ENCODE assay signal across 8 mouse cellular contexts in genomic region chr1:193173810-193174129, GRCm38 (mm10). TPM values are rescaled to one million over a fixed set of nuclear protein-coding genes. Genes with fewer than 3 reads are reported as not detected.
DNase-seq lines count a peak whose midpoint lies in the region; ATAC-seq and TF ChIP-seq lines count a peak whose summit lies in the region.

No protein-coding gene starts in this region.

- H3K27me3 ChIP-seq in embryonic facial prominence, embryonic 12.5 days = no peaks in the 10 kb centered on the region
- H3K27me3 ChIP-seq in intestine, embryonic 14.5 days (replicated peaks; ENCODE audit: control insufficient read depth, insufficient read depth, low read length) = no peaks in the 10 kb centered on the region
- H3K27me3 ChIP-seq in myocyte (ENCODE audit: control insufficient read depth, insufficient read depth, insufficient read length) = no peaks in the 10 kb centered on the region

- no peak for TF ChIP-seq POLR2A in myocyte (IDR thresholded peaks at IDR 0.05; ENCODE audit: insufficient read length, low read depth)

- ATAC-seq in embryonic facial prominence, embryonic 12.5 days (ENCODE audit: insufficient number of reproducible peaks, insufficient read depth, low FRiP score, low TSS enrichment) = no peak
- no peak; the same call in 1 of the 2 replicates for ATAC-seq in intestine, embryonic 14.5 days (replicated peaks; ENCODE audit: low FRiP score, low TSS enrichment, low read depth)

- intact Hi-C loops in left cerebral cortex, adult 2 months (cut with DNase I) = loop anchor here (1.0 kb wide), 1 partner anchor 43 kb away; the partner anchor contains the start of gene Diexf
- intact Hi-C loops in left cerebral cortex, postnatal 14 days (cut with DNase I) = loop anchor here (5.0 kb wide), 1 partner anchor 41 kb away; the partner anchor contains the start of gene Diexf

- peak overlapping the region; percentile 92 for H3K27ac ChIP-seq in left cerebral cortex, adult 2 months
- peak overlapping the region; percentile 82 for H3K27ac ChIP-seq in embryonic facial prominence, embryonic 12.5 days
- peak overlapping the region; percentile 81 for H3K27ac ChIP-seq in intestine, embryonic 14.5 days (ENCODE audit: low read depth)

- H3K9ac ChIP-seq in embryonic facial prominence, embryonic 12.5 days = peak overlapping the region; percentile 67
- H3K9ac ChIP-seq in intestine, embryonic 14.5 days (ENCODE audit: low read length) = peak overlapping the region; percentile 65

- peak overlapping the region; percentile 50 for H3ac ChIP-seq in myocyte (ENCODE audit: control insufficient read depth, insufficient read length)

- peaks cover 12% of the 10 kb centered on the region for H3K4me1 ChIP-seq in embryonic facial prominence, embryonic 12.5 days
- H3K4me1 ChIP-seq in intestine, embryonic 14.5 days (replicated peaks; ENCODE audit: control insufficient read depth, insufficient read depth, low read length) = peaks cover 35% of the 10 kb centered on the region

- no peaks in the 10 kb centered on the region for H3K9me3 ChIP-seq in embryonic facial prominence, embryonic 12.5 days
- H3K9me3 ChIP-seq in intestine, embryonic 14.5 days (ENCODE audit: control insufficient read depth, low read length) = no peaks in the 10 kb centered on the region

- WGBS in embryonic facial prominence, embryonic 12.5 days = 19% methylated on average over 9 of the region's 9 CpGs
- WGBS in intestine, embryonic 14.5 days = 15% methylated on average over 9 of the region's 9 CpGs

- TF ChIP-seq CTCF in left cerebral cortex, adult 2 months (IDR thresholded peaks at IDR 0.05) = no peak

- DNase-seq in left cerebral cortex, adult 2 months (ENCODE audit: extremely low spot score in 1 of 2, low spot score in 2 of 2) = no peak
- no peak for DNase-seq in left cerebral cortex, postnatal 14 days (ENCODE audit: low spot score in 2 of 2)
- no peak for DNase-seq in intestine, embryonic 14.5 days (ENCODE audit: low spot score)
- DNase-seq in cerebellum, postnatal 4 days (ENCODE audit: low spot score in 2 of 2) = no peak
- DNase-seq in right cerebral cortex, adult 18-20 months = no peak
- DNase-seq in urinary bladder, postnatal 25 days (ENCODE audit: low spot score) = no peak

- H3K36me3 ChIP-seq in embryonic facial prominence, embryonic 12.5 days = no peaks in the 10 kb centered on the region
- no peaks in the 10 kb centered on the region for H3K36me3 ChIP-seq in intestine, embryonic 14.5 days (ENCODE audit: control insufficient read depth, insufficient read depth, low read length)
- H3K36me3 ChIP-seq in myocyte (ENCODE audit: control insufficient read depth, insufficient read depth) = no peaks in the 10 kb centered on the region

- peak overlapping the region; percentile 63 for H3K4me2 ChIP-seq in embryonic facial prominence, embryonic 12.5 days (replicated peaks)
- H3K4me2 ChIP-seq in intestine, embryonic 14.5 days (ENCODE audit: low read length) = peak overlapping the region; percentile 71
- H3K4me2 ChIP-seq in myocyte (ENCODE audit: low read depth) = peak overlapping the region; percentile 88

- no peaks in the 10 kb centered on the region for H3K79me2 ChIP-seq in myocyte (ENCODE audit: control insufficient read depth, insufficient read depth)

- peak overlapping the region; percentile 90 for H3K4me3 ChIP-seq in left cerebral cortex, adult 2 months
- peak overlapping the region; percentile 61 for H3K4me3 ChIP-seq in embryonic facial prominence, embryonic 12.5 days
- peak overlapping the region; percentile 50 for H3K4me3 ChIP-seq in intestine, embryonic 14.5 days (ENCODE audit: low read depth, low read length)
- H3K4me3 ChIP-seq in myocyte = peak overlapping the region; percentile 85

TF ChIP-seq in myocyte, 11 proteins besides CTCF, POLR2A, EP300 and RAD21:
- TF ChIP-seq POLR2AphosphoS2 (IDR thresholded peaks at IDR 0.05; ENCODE audit: insufficient read length, low read depth) = no peak

RNA-seq across cellular contexts. Expression of gene A130010J15Rik, which starts 5.9 kb away (rescaled TPM):
- 1 to 10 TPM; 3.4 to 3.5 TPM for total RNA-seq in left cerebral cortex, adult 2 months (2021)
- total RNA-seq in left cerebral cortex, postnatal 14 days (2021) = 1 to 10 TPM; 3.4 to 3.7 TPM
- polyA plus RNA-seq in embryonic facial prominence, embryonic 12.5 days (2016; fragmentation: Nextera tagmentation; extraction: Ambion mirVana) = 16.3 and 18.1 TPM in 2 replicates
- 15.6 and 17.1 TPM in 2 replicates for polyA plus RNA-seq in intestine, embryonic 14.5 days (2014; fragmentation: Nextera tagmentation; extraction: Ambion mirVana)
- polyA plus RNA-seq in myocyte (2012; fragmentation: generic; extraction: Trizol) = 5.1 TPM

RNA-seq across cellular contexts. Expression of gene Irf6, which starts 20.9 kb away (rescaled TPM):
- 1 to 10 TPM in 1 of 2 experiments, under 1 TPM in 1; 0.68 to 1.1 TPM for total RNA-seq in left cerebral cortex, adult 2 months (2021)
- total RNA-seq in left cerebral cortex, postnatal 14 days (2021) = 1 to 10 TPM; 2.4 TPM
- polyA plus RNA-seq in embryonic facial prominence, embryonic 12.5 days (2016; fragmentation: Nextera tagmentation; extraction: Ambion mirVana) = 17.3 and 18.3 TPM in 2 replicates
- polyA plus RNA-seq in intestine, embryonic 14.5 days (2014; fragmentation: Nextera tagmentation; extraction: Ambion mirVana) = 69.1 and 71.5 TPM in 2 replicates
- 0.73 TPM for polyA plus RNA-seq in myocyte (2012; fragmentation: generic; extraction: Trizol)

RNA-seq across cellular contexts. Expression of gene Traf3ip3, which starts 27.7 kb away (rescaled TPM):
- total RNA-seq in left cerebral cortex, adult 2 months (2021) = 1 to 10 TPM; 1.2 to 1.8 TPM
- total RNA-seq in left cerebral cortex, postnatal 14 days (2021) = 1 to 10 TPM; 1.6 to 3.1 TPM
- polyA plus RNA-seq in embryonic facial prominence, embryonic 12.5 days (2016; fragmentation: Nextera tagmentation; extraction: Ambion mirVana) = 3.9 and 4.0 TPM in 2 replicates
- 3.5 and 3.8 TPM in 2 replicates for polyA plus RNA-seq in intestine, embryonic 14.5 days (2014; fragmentation: Nextera tagmentation; extraction: Ambion mirVana)
- 11.5 TPM for polyA plus RNA-seq in myocyte (2012; fragmentation: generic; extraction: Trizol)

RNA-seq across cellular contexts. Expression of gene Lamb3, which starts 33.7 kb away (rescaled TPM):
- total RNA-seq in left cerebral cortex, adult 2 months (2021) = 1 to 10 TPM in 1 of 2 experiments, under 1 TPM in 1; 0.97 to 1.1 TPM
- total RNA-seq in left cerebral cortex, postnatal 14 days (2021) = 1 to 10 TPM; 1.6 to 3.0 TPM
- 2.0 and 2.2 TPM in 2 replicates for polyA plus RNA-seq in embryonic facial prominence, embryonic 12.5 days (2016; fragmentation: Nextera tagmentation; extraction: Ambion mirVana)
- 3.4 and 4.0 TPM in 2 replicates for polyA plus RNA-seq in intestine, embryonic 14.5 days (2014; fragmentation: Nextera tagmentation; extraction: Ambion mirVana)
- polyA plus RNA-seq in myocyte (2012; fragmentation: generic; extraction: Trizol) = 15.5 TPM

RNA-seq across cellular contexts. Expression of gene Diexf, which starts 43.7 kb away (rescaled TPM):
- total RNA-seq in left cerebral cortex, adult 2 months (2021) = 10 to 100 TPM; 20.9 to 25.5 TPM
- total RNA-seq in left cerebral cortex, postnatal 14 days (2021) = 10 to 100 TPM; 19.5 to 22.3 TPM
- 9.0 and 10.4 TPM in 2 replicates for polyA plus RNA-seq in embryonic facial prominence, embryonic 12.5 days (2016; fragmentation: Nextera tagmentation; extraction: Ambion mirVana)
- 11.2 and 12.1 TPM in 2 replicates for polyA plus RNA-seq in intestine, embryonic 14.5 days (2014; fragmentation: Nextera tagmentation; extraction: Ambion mirVana)
- polyA plus RNA-seq in myocyte (2012; fragmentation: generic; extraction: Trizol) = 13.3 TPM

Comparison
In these comparisons a context has a peak if more than half of its experiments do, and no peak if none do; other contexts are left out.
1. RNA of gene Irf6, which starts 20.9 kb away (polyA plus RNA-seq): 69.1 to 71.5 TPM in intestine, embryonic 14.5 days and 17.3 to 18.3 TPM in embryonic facial prominence, embryonic 12.5 days; 0.73 TPM in myocyte (single experiment); every median in the first group is over 10 times any median in the second.
2. Peak in every context shown above with its lines, with median percentiles within 50 percentile points of each other: H3K27ac ChIP-seq, H3K4me3 ChIP-seq and H3K4me2 ChIP-seq.